Mouse (Mus musculus) E14TG2a.4 (cell line): ENCODE measurements around the gene Tbr1.

Experiments
- CTCF ChIP-seq: conservative IDR thresholded peaks from 2 replicates; pipeline ENCODE4 v1.5.1; 2014; ENCODE audit warnings: low read length
- NANOG ChIP-seq: IDR thresholded peaks from 2 replicates; pipeline ENCODE4 v1.6.1; 2014; ENCODE audit warnings: borderline replicate concordance, low read length, mixed read lengths
- POU5F1 ChIP-seq: IDR thresholded peaks from 2 replicates; pipeline ENCODE4 v1.6.1; 2014; ENCODE audit warnings: low read length, borderline replicate concordance

DNA sequence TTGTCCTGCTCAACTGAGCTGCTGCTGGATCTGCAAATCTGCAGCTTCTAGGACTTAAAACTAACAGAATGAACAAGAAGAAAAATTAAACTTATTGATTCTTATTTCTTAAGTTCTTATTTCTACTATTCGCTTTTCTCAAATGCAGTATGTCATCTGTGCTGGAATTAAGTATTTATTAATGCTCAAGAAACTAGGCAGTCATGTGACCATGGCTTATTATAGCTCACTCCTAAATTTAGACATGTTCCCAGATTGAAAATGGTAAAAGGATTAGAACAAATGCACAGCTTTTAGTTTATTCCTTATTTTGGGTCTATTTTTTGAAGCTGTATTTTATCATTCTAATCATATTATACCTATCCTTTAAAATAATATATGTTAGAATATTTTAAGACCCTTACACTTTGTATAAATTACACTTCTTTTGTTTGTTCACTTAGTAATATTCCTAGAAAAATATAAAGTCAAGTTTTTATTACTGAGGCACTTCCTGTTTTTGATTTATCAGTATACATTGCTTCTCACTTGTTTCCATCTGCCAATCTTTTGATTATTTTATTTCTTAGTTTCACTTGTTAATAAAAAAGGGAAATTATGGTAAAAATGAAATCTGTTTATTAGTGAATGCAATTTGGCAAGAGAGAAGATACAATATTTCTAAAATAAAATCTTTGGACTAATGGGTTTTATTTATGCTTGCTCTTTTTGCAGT is 20.9 kb downstream of the Tbr1 start:
- TF ChIP-seq CTCF (no peak), NANOG (no peak), POU5F1 (no peak)
